Mouse (Mus musculus) left cerebral cortex, postnatal 36 days (tissue): Measurements from ENCODE around the gene Vmn2r17. TPM values are rescaled to one million over a fixed set of nuclear protein-coding genes. Genes with fewer than 3 reads are reported as not detected.

ENCODE experiments used
- DNase-seq, 2 experiments: peaks; one replicate each; pipeline ENCODE4 v3.0.0; 2021 to 2022; ENCODE audit warnings: low spot score in 2 of 2, mixed read lengths in 1 of 2
- intact Hi-C: fragments of 180-260 bp; cut with DNase I; formaldehyde crosslinking; loops from one replicate; pipeline ENCODE4 v1.15.1; 2025
- total RNA-seq, 2 experiments: library from RNA; stranded (reverse); gene quantifications; 2 replicates each; pipeline ENCODE4 v1.2.3; 2021

The Vmn2r17 gene
- not detected for total RNA-seq

GRCm38 (mm10) chr5:109419388-109419787 lies at the start of gene Vmn2r17:
Vmn2r17 (plus strand) TSS chr5:109419688.
- DNase-seq, result no peak
- intact Hi-C loops, result no loop called here

GRCm38 (mm10) chr5:109466576-109467506 lies 47.4 kb downstream of the Vmn2r17 start:
- intact Hi-C loops, result no loop called here

GRCm38 (mm10) chr5:109506729-109507128 lies 87.2 kb downstream of the Vmn2r17 start:
- intact Hi-C loops, result loop anchor here (5.0 kb wide), 1 partner anchor 516 kb away; no protein-coding TSS in a partner anchor

More at GRCm38 (mm10) chr5:109466576-109467506, 47.4 kb downstream of the Vmn2r17 start:
- DNase-seq, result peak in 1 of 2 experiments; percentile 5

More at GRCm38 (mm10) chr5:109506729-109507128, 87.2 kb downstream of the Vmn2r17 start:
- peak in 1 of 2 experiments; percentile 3 for DNase-seq

Other genes starting within 250 kb of the Vmn2r17 start
- not detected for gene Vmn2r13, start 227.5 kb upstream of the Vmn2r17 start, total RNA-seq
- gene Vmn2r14, start 195.0 kb upstream of the Vmn2r17 start, total RNA-seq, result not detected
- not detected for gene Vmn2r15, start 122.0 kb upstream of the Vmn2r17 start, total RNA-seq
- not detected for gene Vmn2r16, start 89.5 kb upstream of the Vmn2r17 start, total RNA-seq
- gene Crlf2, start 139.3 kb downstream of the Vmn2r17 start, total RNA-seq, result 10 to 100 TPM; 29.3 to 33.7 TPM